Mouse (Mus musculus): ENCODE measurements around the gene Lsm2.
A peak's percentile ranks its signal among the peaks of the same experiment; 100 is the strongest.
"Not testable (repeated sequence)": the region's sequence is repeated elsewhere in the genome, so short reads cannot be mapped to it uniquely, and the experiment has no call there.

Gene Lsm2

GRCm38 (mm10) chr17:34984218-34984617 lies 2.6 kb downstream of the Lsm2 start:
- DNase-seq (ENCODE audit: low read depth, low spot score), result peak; percentile 52

GRCm38 (mm10) chr17:34994751-34995150 lies 13.1 kb downstream of the Lsm2 start:
- no peak for DNase-seq (ENCODE audit: low read depth, low spot score)

GRCm38 (mm10) chr17:34995192-34995591 lies 13.5 kb downstream of the Lsm2 start:
- DNase-seq (ENCODE audit: low read depth, low spot score), result not testable (repeated sequence)

GRCm38 (mm10) chr17:34995927-34996326 lies 14.3 kb downstream of the Lsm2 start:
- DNase-seq (ENCODE audit: low read depth, low spot score), result not testable (repeated sequence)

GRCm38 (mm10) chr17:34996411-34997141 lies 14.9 kb downstream of the Lsm2 start:
- DNase-seq (ENCODE audit: low read depth, low spot score), result no peak

- DNase-seq (ENCODE audit: low read depth, low spot score), result no peak
These were observed 15.5 kb downstream of the Lsm2 start for GRCm38 (mm10) chr17:34997142-34997483.

GRCm38 (mm10) chr17:34998526-34999430 lies 17.1 kb downstream of the Lsm2 start:
- DNase-seq (ENCODE audit: low read depth, low spot score), result no peak

GRCm38 (mm10) chr17:34999871-35000716 lies 18.4 kb downstream of the Lsm2 start:
- not testable (repeated sequence) for DNase-seq (ENCODE audit: low read depth, low spot score)

- peak; percentile 92 for DNase-seq (ENCODE audit: low read depth, low spot score)
These were observed 19.2 kb downstream of the Lsm2 start, which contains the start of gene Vars for GRCm38 (mm10) chr17:35000717-35001451. Vars (plus strand) TSS chr17:35000987.

GRCm38 (mm10) chr17:35001452-35002152 lies 19.9 kb downstream of the Lsm2 start:
- DNase-seq (ENCODE audit: low read depth, low spot score), result no peak

GRCm38 (mm10) chr17:35002153-35002865 lies 20.6 kb downstream of the Lsm2 start:
- DNase-seq (ENCODE audit: low read depth, low spot score), result no peak

GRCm38 (mm10) chr17:35003022-35003838 lies 21.6 kb downstream of the Lsm2 start:
- no peak for DNase-seq (ENCODE audit: low read depth, low spot score)

GRCm38 (mm10) chr17:35004075-35004717 lies 22.5 kb downstream of the Lsm2 start:
- DNase-seq (ENCODE audit: low read depth, low spot score), result no peak

GRCm38 (mm10) chr17:35005158-35005557 lies 23.5 kb downstream of the Lsm2 start:
- no peak for DNase-seq (ENCODE audit: low read depth, low spot score)

GRCm38 (mm10) chr17:35005902-35006301 lies 24.2 kb downstream of the Lsm2 start:
- DNase-seq (ENCODE audit: low read depth, low spot score), result not testable (repeated sequence)

- no peak for DNase-seq (ENCODE audit: low read depth, low spot score)
These were observed 25.8 kb downstream of the Lsm2 start for GRCm38 (mm10) chr17:35007387-35007991.

GRCm38 (mm10) chr17:35009586-35009985 lies 27.9 kb downstream of the Lsm2 start:
- DNase-seq (ENCODE audit: low read depth, low spot score), result no peak

- no peak for DNase-seq (ENCODE audit: low read depth, low spot score)
These were observed 29.8 kb downstream of the Lsm2 start for GRCm38 (mm10) chr17:35011440-35011839.
